In genomic region chr6:134802641-134803043, GRCm38 (mm10) we compare ENCODE assay signal across 11 mouse cellular contexts. TPM values are rescaled to one million over a fixed set of nuclear protein-coding genes. Genes with fewer than 3 reads are reported as not detected.
A peak's percentile ranks its signal among the peaks of the same experiment; 100 is the strongest.
DNase-seq lines count a peak whose midpoint lies in the region; ATAC-seq and TF ChIP-seq lines count a peak whose summit lies in the region.
"Had no signal": no experiment of that assay in that cellular context is flagged by ENCODE, and none has a peak within 500 bp of the region (broad histone marks: within the 10 kb centered on the region; RNA-seq: fewer than 3 reads in every experiment).

No protein-coding gene starts in this region.

- ATAC-seq in Patski: peak; percentile 96
- peak; percentile 49 for ATAC-seq in kidney, embryonic 14.5 days (ENCODE audit: low FRiP score, low TSS enrichment)
- ATAC-seq in CD4-positive, CD25-positive, alpha-beta regulatory T cell, adult 4 months: no peak

- in situ Hi-C loops in Patski (cut with MboI; ENCODE audit: low pct_unique_long_range_greater_than_20kb): no loop called here

- no peaks in the 10 kb centered on the region for H3K4me1 ChIP-seq in kidney, embryonic 14.5 days (ENCODE audit: control insufficient read depth, insufficient read depth, low read length)
- H3K4me1 ChIP-seq in midbrain, embryonic 10.5 days: 0 out of 2 replicates have a peak, but pooled peaks cover 3% of the 10 kb centered on the region

- H3K27ac ChIP-seq in kidney, embryonic 14.5 days (ENCODE audit: low read depth, low read length): peak overlapping the region; percentile 62; the same call in 1 of the 2 replicates
- no peak overlapping the region for H3K27ac ChIP-seq in midbrain, embryonic 10.5 days (replicated peaks)

- CTCF ChIA-PET in Patski (lab: Charles Lee): interaction anchor here (1.0 to 3.5 kb wide), 2 partner anchors 8 to 14 kb away, joined by 5 to 16 read pairs; no protein-coding TSS in a partner anchor

- 71% methylated on average over 9 of the region's 9 CpGs for WGBS in kidney, embryonic 14.5 days
- WGBS in midbrain, embryonic 10.5 days: 81% methylated on average over 9 of the region's 9 CpGs

- H3K9me3 ChIP-seq in kidney, embryonic 14.5 days (ENCODE audit: control insufficient read depth, low read length): no peaks in the 10 kb centered on the region
- H3K9me3 ChIP-seq in midbrain, embryonic 10.5 days (replicated peaks): no peaks in the 10 kb centered on the region

- no peak for TF ChIP-seq CTCF in Patski (IDR thresholded peaks at IDR 0.05)

- H3K9ac ChIP-seq in kidney, embryonic 14.5 days (ENCODE audit: low read depth, low read length): no peak overlapping the region

- no peak overlapping the region for H3K4me3 ChIP-seq in kidney, embryonic 14.5 days (ENCODE audit: low read length)
- no peak overlapping the region for H3K4me3 ChIP-seq in midbrain, embryonic 10.5 days

- peak; percentile 39 for DNase-seq in adrenal gland, postnatal 14 days
- no peak for DNase-seq in adrenal gland, postnatal 4 days (ENCODE audit: low spot score in 2 of 2)
- DNase-seq in Patski (ENCODE audit: low read depth, low spot score): no peak
- DNase-seq in lung, postnatal 36 days: peak; percentile 92
- no peak for DNase-seq in midbrain, embryonic 10.5 days (ENCODE audit: low spot score)
- DNase-seq in heart, adult 9 months (ENCODE audit: low spot score in 2 of 2): no peak
- DNase-seq: embryo, embryonic 11 days; heart, postnatal 4 days; layer of hippocampus, postnatal 36 days had no signal

- H3K4me2 ChIP-seq in kidney, embryonic 14.5 days (replicated peaks; ENCODE audit: low read depth, low read length): no peak overlapping the region

- H3K27me3 ChIP-seq in Patski: no peaks in the 10 kb centered on the region
- no peaks in the 10 kb centered on the region for H3K27me3 ChIP-seq in kidney, embryonic 14.5 days (ENCODE audit: control insufficient read depth, insufficient read depth, low read length)
- no peaks in the 10 kb centered on the region for H3K27me3 ChIP-seq in midbrain, embryonic 10.5 days (ENCODE audit: low read depth, poor library complexity, severe bottlenecking)

- no peaks in the 10 kb centered on the region for H3K36me3 ChIP-seq in kidney, embryonic 14.5 days (ENCODE audit: control insufficient read depth, insufficient read depth, low read length)
- H3K36me3 ChIP-seq in midbrain, embryonic 10.5 days: no peaks in the 10 kb centered on the region

- POLR2A ChIA-PET in Patski (lab: Charles Lee): interaction anchor here (1.3 kb wide), 1 partner anchor 9 kb away, joined by 3 read pairs; no protein-coding TSS in a partner anchor

RNA-seq across cellular contexts. Expression of gene Dusp16, which starts 10.2 kb away (rescaled TPM):
- 17.9 and 22.8 TPM in 2 replicates for total RNA-seq in adrenal gland, postnatal 14 days (2021)
- total RNA-seq in adrenal gland, postnatal 4 days (2021): 10 to 100 TPM; 23.9 to 25.5 TPM
- 43.7 TPM for polyA plus RNA-seq in Patski (2021)
- polyA plus RNA-seq in kidney, embryonic 14.5 days (2014; fragmentation: Nextera tagmentation; extraction: Ambion mirVana): 8.6 and 12.3 TPM in 2 replicates
- 14.2 and 16.6 TPM in 2 replicates for polyA plus RNA-seq in midbrain, embryonic 10.5 days (2016; fragmentation: Nextera tagmentation; extraction: Ambion mirVana)
- polyA plus RNA-seq in CD4-positive, CD25-positive, alpha-beta regulatory T cell, adult 4 months (2017; shearing (Covaris generic)): 1 to 10 TPM; 2.8 to 3.9 TPM

RNA-seq across cellular contexts. Expression of gene Crebl2, which starts 27.3 kb away (rescaled TPM):
- 17.2 and 21.1 TPM in 2 replicates for total RNA-seq in adrenal gland, postnatal 14 days (2021)
- total RNA-seq in adrenal gland, postnatal 4 days (2021): 10 to 100 TPM; 15.5 to 19.8 TPM
- polyA plus RNA-seq in Patski (2021): 19.6 TPM
- polyA plus RNA-seq in kidney, embryonic 14.5 days (2014; fragmentation: Nextera tagmentation; extraction: Ambion mirVana): 1.7 and 2.0 TPM in 2 replicates
- polyA plus RNA-seq in midbrain, embryonic 10.5 days (2016; fragmentation: Nextera tagmentation; extraction: Ambion mirVana): 1.0 and 1.3 TPM in 2 replicates
- 10 to 100 TPM; 28.9 to 33.5 TPM for polyA plus RNA-seq in CD4-positive, CD25-positive, alpha-beta regulatory T cell, adult 4 months (2017; shearing (Covaris generic))

Comparison
In these comparisons a context has a peak if more than half of its experiments do, and no peak if none do; other contexts are left out.
1. DNase-seq: peak in adrenal gland, postnatal 14 days (single experiment) and lung, postnatal 36 days (single experiment); none in adrenal gland, postnatal 4 days (0 of 2), Patski (single experiment), midbrain, embryonic 10.5 days (single experiment) and heart, adult 9 months (0 of 2).